Mouse (Mus musculus): Measurements from ENCODE around the gene Slc45a3. TPM values are rescaled to one million over a fixed set of nuclear protein-coding genes. Genes with fewer than 3 reads are reported as not detected.
A peak's percentile ranks its signal among the peaks of the same experiment; 100 is the strongest.

Slc45a3 gene
- polyA plus RNA-seq, 1 experiment, result 5.7 TPM

DNA sequence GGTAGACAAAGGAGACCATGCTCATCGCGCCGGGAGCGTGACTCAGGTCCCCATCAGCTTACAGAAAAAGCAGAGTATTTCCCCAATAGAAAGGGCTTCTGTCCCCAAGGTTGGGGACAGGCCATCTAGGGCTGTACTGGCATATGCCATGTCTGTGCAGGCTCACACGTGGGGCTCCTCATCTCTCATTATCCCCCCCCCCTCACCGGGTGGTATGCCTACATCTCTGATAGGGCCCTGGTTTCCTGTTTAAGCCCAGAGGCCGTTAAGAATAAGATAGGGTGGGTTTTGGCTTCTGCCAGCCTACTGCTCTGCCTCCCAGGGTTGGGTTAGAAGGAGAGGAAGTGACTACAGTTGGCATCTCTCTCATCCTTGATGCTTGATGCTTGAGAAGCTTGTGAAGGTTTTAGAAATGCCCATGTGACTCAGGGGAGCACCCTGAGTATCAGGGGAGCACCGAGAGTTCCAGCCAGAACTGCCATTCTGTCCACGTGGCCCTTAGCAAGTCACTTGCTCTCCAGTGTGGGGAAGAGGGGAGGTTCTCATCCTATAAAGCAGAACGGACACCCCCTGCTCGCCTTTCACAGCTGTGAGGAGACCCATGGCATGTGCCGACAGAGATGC lies 8.4 kb upstream of the Slc45a3 start:
- no peaks in the 10 kb centered on the region for H3K27me3 ChIP-seq (ENCODE audit: control insufficient read depth, insufficient read depth, low read length)
- no peak overlapping the region for H3K27ac ChIP-seq (ENCODE audit: control insufficient read depth, insufficient read depth, low read depth, low read length)
- no peaks in the 10 kb centered on the region for H3K36me3 ChIP-seq (ENCODE audit: control insufficient read depth, insufficient read depth, low read length)
- no peaks in the 10 kb centered on the region for H3K4me1 ChIP-seq (ENCODE audit: control insufficient read depth, insufficient read depth, low read length)
- no peak for TF ChIP-seq POLR2A (IDR thresholded peaks at IDR 0.05; ENCODE audit: control insufficient read depth, low read depth, low read length)
- TF ChIP-seq CTCF (IDR thresholded peaks at IDR 0.05; ENCODE audit: control insufficient read depth, insufficient read depth, insufficient replicate concordance, low read depth, low read length), result no peak
- H3K4me3 ChIP-seq (ENCODE audit: control insufficient read depth, low read depth, low read length), result no peak overlapping the region

GRCm38 (mm10) chr1:131955131-131955757 lies 7.5 kb upstream of the Slc45a3 start:
- Histone ChIP-seq H3K36me3 (ENCODE audit: control insufficient read depth, insufficient read depth, low read length) (no peaks in the 10 kb centered on the region), H3K27me3 (ENCODE audit: control insufficient read depth, insufficient read depth, low read length) (no peaks in the 10 kb centered on the region), H3K4me3 (ENCODE audit: control insufficient read depth, low read depth, low read length) (no peak overlapping the region), H3K27ac (ENCODE audit: control insufficient read depth, insufficient read depth, low read depth, low read length) (no peak overlapping the region), H3K4me1 (ENCODE audit: control insufficient read depth, insufficient read depth, low read length) (no peaks in the 10 kb centered on the region)
- no peak for TF ChIP-seq POLR2A (IDR thresholded peaks at IDR 0.05; ENCODE audit: control insufficient read depth, low read depth, low read length)
- TF ChIP-seq CTCF (IDR thresholded peaks at IDR 0.05; ENCODE audit: control insufficient read depth, insufficient read depth, insufficient replicate concordance, low read depth, low read length), result no peak

- Histone ChIP-seq H3K36me3 (ENCODE audit: control insufficient read depth, insufficient read depth, low read length) (no peaks in the 10 kb centered on the region), H3K4me1 (ENCODE audit: control insufficient read depth, insufficient read depth, low read length) (peaks cover 2% of the 10 kb centered on the region; the same call in 1 of the 2 replicates), H3K27me3 (ENCODE audit: control insufficient read depth, insufficient read depth, low read length) (no peaks in the 10 kb centered on the region), H3K27ac (ENCODE audit: control insufficient read depth, insufficient read depth, low read depth, low read length) (no peak overlapping the region), H3K4me3 (ENCODE audit: control insufficient read depth, low read depth, low read length) (no peak overlapping the region)
- TF ChIP-seq CTCF (IDR thresholded peaks at IDR 0.05; ENCODE audit: control insufficient read depth, insufficient read depth, insufficient replicate concordance, low read depth, low read length), result no peak
- no peak for TF ChIP-seq POLR2A (IDR thresholded peaks at IDR 0.05; ENCODE audit: control insufficient read depth, low read depth, low read length)
Measured at GRCm38 (mm10) chr1:131957416-131957815, 5.4 kb upstream of the Slc45a3 start.

DNA sequence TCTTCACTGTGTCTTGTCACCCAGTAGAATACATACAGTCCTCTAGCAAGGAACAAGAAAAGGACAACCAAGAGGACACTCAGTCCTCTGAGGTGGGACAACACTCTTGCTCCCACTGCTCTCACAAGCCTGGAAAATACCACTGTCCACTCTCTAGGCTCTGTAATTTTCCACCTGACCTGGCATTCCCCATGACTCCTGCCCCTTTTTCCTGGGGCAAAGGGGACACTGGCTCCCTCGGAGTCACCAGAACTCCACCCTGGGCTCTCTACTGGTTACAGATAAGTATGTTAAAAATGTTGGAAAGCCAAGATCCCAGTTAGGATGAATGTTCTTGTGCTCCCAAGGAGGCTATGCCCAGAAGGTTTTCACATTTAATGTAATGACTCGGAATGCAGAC lies 1.8 kb upstream of the Slc45a3 start:
- Histone ChIP-seq H3K4me1 (ENCODE audit: control insufficient read depth, insufficient read depth, low read length) (peaks cover 14% of the 10 kb centered on the region), H3K36me3 (ENCODE audit: control insufficient read depth, insufficient read depth, low read length) (no peaks in the 10 kb centered on the region), H3K27ac (ENCODE audit: control insufficient read depth, insufficient read depth, low read depth, low read length) (no peak overlapping the region), H3K27me3 (ENCODE audit: control insufficient read depth, insufficient read depth, low read length) (no peaks in the 10 kb centered on the region), H3K4me3 (ENCODE audit: control insufficient read depth, low read depth, low read length) (no peak overlapping the region)
- TF ChIP-seq CTCF (IDR thresholded peaks at IDR 0.05; ENCODE audit: control insufficient read depth, insufficient read depth, insufficient replicate concordance, low read depth, low read length), result no peak
- no peak for TF ChIP-seq POLR2A (IDR thresholded peaks at IDR 0.05; ENCODE audit: control insufficient read depth, low read depth, low read length)

GRCm38 (mm10) chr1:131963085-131963951 lies 551 bp downstream of the Slc45a3 start:
- H3K27ac ChIP-seq (ENCODE audit: control insufficient read depth, insufficient read depth, low read depth, low read length), result peak overlapping the region; percentile 64
- H3K27me3 ChIP-seq (ENCODE audit: control insufficient read depth, insufficient read depth, low read length), result no peaks in the 10 kb centered on the region
- H3K4me1 ChIP-seq (ENCODE audit: control insufficient read depth, insufficient read depth, low read length), result peaks cover 14% of the 10 kb centered on the region
- no peaks in the 10 kb centered on the region for H3K36me3 ChIP-seq (ENCODE audit: control insufficient read depth, insufficient read depth, low read length)
- TF ChIP-seq POLR2A (IDR thresholded peaks at IDR 0.05; ENCODE audit: control insufficient read depth, low read depth, low read length), result no peak
- no peak for TF ChIP-seq CTCF (IDR thresholded peaks at IDR 0.05; ENCODE audit: control insufficient read depth, insufficient read depth, insufficient replicate concordance, low read depth, low read length)
- peak overlapping the region; percentile 77 for H3K4me3 ChIP-seq (ENCODE audit: control insufficient read depth, low read depth, low read length)

GRCm38 (mm10) chr1:131964100-131964499 lies 1.3 kb downstream of the Slc45a3 start:
- TF ChIP-seq CTCF (IDR thresholded peaks at IDR 0.05; ENCODE audit: control insufficient read depth, insufficient read depth, insufficient replicate concordance, low read depth, low read length), result no peak
- no peak for TF ChIP-seq POLR2A (IDR thresholded peaks at IDR 0.05; ENCODE audit: control insufficient read depth, low read depth, low read length)
- no peaks in the 10 kb centered on the region for H3K27me3 ChIP-seq (ENCODE audit: control insufficient read depth, insufficient read depth, low read length)

DNA sequence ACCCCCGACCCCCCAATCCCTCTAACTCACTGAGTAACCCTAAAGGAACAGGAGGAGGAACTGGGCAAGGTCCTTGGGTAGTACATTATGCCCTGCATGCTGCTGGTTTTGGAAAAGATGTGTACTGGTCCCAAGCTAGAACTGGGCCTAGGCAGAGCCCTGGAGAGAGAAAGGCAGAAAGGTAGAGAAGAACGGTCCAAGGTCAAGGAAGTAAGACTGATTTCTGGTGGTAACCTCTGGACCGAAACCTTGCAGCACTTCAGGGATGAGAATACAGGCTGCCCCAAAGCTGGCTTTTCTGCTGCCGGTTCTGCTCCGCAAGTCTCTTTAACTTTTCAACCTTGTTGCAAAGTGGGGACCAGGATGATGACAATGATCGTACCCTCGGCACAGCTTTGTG lies 1.8 kb downstream of the Slc45a3 start:
- Histone ChIP-seq H3K27me3 (ENCODE audit: control insufficient read depth, insufficient read depth, low read length) (no peaks in the 10 kb centered on the region), H3K4me1 (ENCODE audit: control insufficient read depth, insufficient read depth, low read length) (peaks cover 14% of the 10 kb centered on the region), H3K27ac (ENCODE audit: control insufficient read depth, insufficient read depth, low read depth, low read length) (0 out of 2 replicates have a peak overlapping the region, but pooled peaks have one; percentile 9), H3K4me3 (ENCODE audit: control insufficient read depth, low read depth, low read length) (no peak overlapping the region), H3K36me3 (ENCODE audit: control insufficient read depth, insufficient read depth, low read length) (no peaks in the 10 kb centered on the region)
- TF ChIP-seq POLR2A (IDR thresholded peaks at IDR 0.05; ENCODE audit: control insufficient read depth, low read depth, low read length), result no peak
- no peak for TF ChIP-seq CTCF (IDR thresholded peaks at IDR 0.05; ENCODE audit: control insufficient read depth, insufficient read depth, insufficient replicate concordance, low read depth, low read length)

More at GRCm38 (mm10) chr1:131964100-131964499, 1.3 kb downstream of the Slc45a3 start:
- H3K4me1 ChIP-seq (ENCODE audit: control insufficient read depth, insufficient read depth, low read length), result peaks cover 14% of the 10 kb centered on the region
- no peaks in the 10 kb centered on the region for H3K36me3 ChIP-seq (ENCODE audit: control insufficient read depth, insufficient read depth, low read length)
- H3K4me3 ChIP-seq (ENCODE audit: control insufficient read depth, low read depth, low read length), result peak overlapping the region; percentile 77; the same call in 1 of the 2 replicates
- peak overlapping the region; percentile 64; the same call in 1 of the 2 replicates for H3K27ac ChIP-seq (ENCODE audit: control insufficient read depth, insufficient read depth, low read depth, low read length)
